Mouse (Mus musculus): ENCODE data around the gene Spem2.
A peak's percentile ranks its signal among the peaks of the same experiment; 100 is the strongest.

Spem2 gene

GRCm38 (mm10) chr11:69835326-69835965 is 17.2 kb upstream of the Spem2 start:
- DNase-seq (ENCODE audit: inconsistent ontology term), result peak; percentile 5

GRCm38 (mm10) chr11:69834001-69834549 is 15.8 kb upstream of the Spem2 start:
- peak; percentile 19 for DNase-seq (ENCODE audit: inconsistent ontology term)

GRCm38 (mm10) chr11:69833554-69833953 is 15.3 kb upstream of the Spem2 start:
- no peak for DNase-seq (ENCODE audit: inconsistent ontology term)

- DNase-seq (ENCODE audit: inconsistent ontology term), result no peak
These were observed 10.6 kb upstream of the Spem2 start for GRCm38 (mm10) chr11:69828832-69829231.

- no peak for DNase-seq (ENCODE audit: inconsistent ontology term)
These were observed 5.2 kb upstream of the Spem2 start for GRCm38 (mm10) chr11:69823456-69823855.

GRCm38 (mm10) chr11:69822080-69822479 is 3.8 kb upstream of the Spem2 start, which contains the start of gene Spem1:
Spem1 (minus strand) TSS chr11:69822180.
- DNase-seq (ENCODE audit: inconsistent ontology term), result no peak

GRCm38 (mm10) chr11:69818871-69819270 is 606 bp upstream of the Spem2 start:
- no peak for DNase-seq (ENCODE audit: inconsistent ontology term)

- no peak for DNase-seq (ENCODE audit: inconsistent ontology term)
These were observed 1.7 kb downstream of the Spem2 start for GRCm38 (mm10) chr11:69816520-69816919.

GRCm38 (mm10) chr11:69815155-69815554 is 3.1 kb downstream of the Spem2 start, which contains the start of gene Gm39566:
Gm39566 (minus strand) TSS chr11:69815298.
- no peak for DNase-seq (ENCODE audit: inconsistent ontology term)

GRCm38 (mm10) chr11:69810280-69810679 is 8.0 kb downstream of the Spem2 start:
- no peak for DNase-seq (ENCODE audit: inconsistent ontology term)

GRCm38 (mm10) chr11:69807641-69808040 is 10.6 kb downstream of the Spem2 start:
- DNase-seq (ENCODE audit: inconsistent ontology term), result no peak

GRCm38 (mm10) chr11:69806378-69806777 is 11.9 kb downstream of the Spem2 start:
- no peak for DNase-seq (ENCODE audit: inconsistent ontology term)

GRCm38 (mm10) chr11:69804972-69805909 is 13.0 kb downstream of the Spem2 start, which contains the start of gene Tmem102:
Tmem102 (minus strand) TSS chr11:69805624.
- DNase-seq (ENCODE audit: inconsistent ontology term), result no peak

- no peak for DNase-seq (ENCODE audit: inconsistent ontology term)
These were observed 13.7 kb downstream of the Spem2 start for GRCm38 (mm10) chr11:69804652-69804940.

- DNase-seq (ENCODE audit: inconsistent ontology term), result peak; percentile 78
These were observed 14.2 kb downstream of the Spem2 start for GRCm38 (mm10) chr11:69803786-69804651.

GRCm38 (mm10) chr11:69803328-69803727 is 14.9 kb downstream of the Spem2 start:
- peak; percentile 38 for DNase-seq (ENCODE audit: inconsistent ontology term)

GRCm38 (mm10) chr11:69802648-69803105 is 15.6 kb downstream of the Spem2 start:
- DNase-seq (ENCODE audit: inconsistent ontology term), result peak; percentile 93

- no peak for DNase-seq (ENCODE audit: inconsistent ontology term)
These were observed 16.8 kb downstream of the Spem2 start, which contains the start of gene Fgf11 for GRCm38 (mm10) chr11:69801379-69801977. Fgf11 (minus strand) TSS chr11:69801857.

- DNase-seq (ENCODE audit: inconsistent ontology term), result peak; percentile 49
These were observed 17.7 kb downstream of the Spem2 start for GRCm38 (mm10) chr11:69800392-69801197.

GRCm38 (mm10) chr11:69800138-69800391 is 18.2 kb downstream of the Spem2 start:
- peak; percentile 32 for DNase-seq (ENCODE audit: inconsistent ontology term)
